Comparison of ENCODE assay signal across 13 mouse cellular contexts in the genomic region with DNA sequence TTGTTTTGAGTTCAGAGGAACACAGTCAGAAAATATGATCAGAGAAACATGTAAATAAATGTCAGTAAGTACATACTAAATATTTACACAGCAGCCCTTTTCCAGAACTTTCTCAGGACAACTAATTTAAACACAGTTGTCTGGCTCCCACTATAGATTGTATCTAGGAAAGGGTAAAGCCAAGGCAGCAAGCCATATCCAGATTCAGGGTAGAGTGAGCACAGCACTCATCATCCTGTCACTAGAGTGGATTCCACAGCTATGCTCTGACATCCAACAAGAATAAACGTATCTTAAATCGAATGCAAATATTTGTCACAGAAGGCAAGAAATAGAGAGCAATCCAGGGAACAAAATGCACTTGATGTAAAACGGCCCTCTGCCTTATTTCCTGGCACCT.
A peak's percentile ranks its signal among the peaks of the same experiment; 100 is the strongest.
DNase-seq lines count a peak whose midpoint lies in the region; ATAC-seq and TF ChIP-seq lines count a peak whose summit lies in the region.
"Had no signal": no experiment of that assay in that cellular context is flagged by ENCODE, and none has a peak within 500 bp of the region (broad histone marks: within the 10 kb centered on the region; RNA-seq: fewer than 3 reads in every experiment).

No protein-coding gene starts in this region.

- no peak for DNase-seq in lung, embryonic 14.5 days
- no peak for DNase-seq in lung, postnatal 25 days (ENCODE audit: low spot score)
- no peak for DNase-seq in stomach, postnatal 0 days (ENCODE audit: low spot score)
- DNase-seq in hindbrain, postnatal 0 days (ENCODE audit: low spot score) = no peak
- DNase-seq in kidney, postnatal 4 days = no peak
- DNase-seq: adrenal gland, adult 2 months; adrenal gland, postnatal 25 days; gastrocnemius, postnatal 10 days had no signal

- ATAC-seq in lung, embryonic 14.5 days (ENCODE audit: insufficient read depth) = peak; percentile 60; the same call in 1 of the 2 replicates
- ATAC-seq in stomach, embryonic 14.5 days (ENCODE audit: insufficient number of reproducible peaks, insufficient read depth, low FRiP score, low read depth) = peak; percentile 37; the same call in 1 of the 2 replicates
- ATAC-seq in stomach, postnatal 0 days (ENCODE audit: low FRiP score, low TSS enrichment) = no peak
- ATAC-seq in hindbrain, postnatal 0 days = no peak
- ATAC-seq: forebrain, embryonic 15.5 days had no signal

- no peak for TF ChIP-seq EP300 in stomach, postnatal 0 days (optimal IDR thresholded peaks at IDR 0.05)

- no peak overlapping the region for H3K9ac ChIP-seq in lung, embryonic 14.5 days
- no peak overlapping the region for H3K9ac ChIP-seq in stomach, embryonic 14.5 days (replicated peaks; ENCODE audit: low read depth, low read length)
- no peak overlapping the region for H3K9ac ChIP-seq in stomach, postnatal 0 days (ENCODE audit: low read length)
- H3K9ac ChIP-seq in hindbrain, postnatal 0 days (replicated peaks; ENCODE audit: low read length) = no peak overlapping the region
- H3K9ac ChIP-seq: forebrain, embryonic 15.5 days; hindbrain, embryonic 12.5 days had no signal

- WGBS in lung, embryonic 14.5 days = 49% methylated on average over 3 of the region's 3 CpGs
- 43% methylated on average over 3 of the region's 3 CpGs for WGBS in stomach, embryonic 14.5 days
- 28% methylated on average over 3 of the region's 3 CpGs for WGBS in stomach, postnatal 0 days
- WGBS in hindbrain, postnatal 0 days = 80% methylated on average over 3 of the region's 3 CpGs

- no peak overlapping the region for H3K4me2 ChIP-seq in lung, embryonic 14.5 days
- H3K4me2 ChIP-seq in stomach, embryonic 14.5 days (replicated peaks; ENCODE audit: low read depth, low read length) = no peak overlapping the region
- H3K4me2 ChIP-seq in stomach, postnatal 0 days (replicated peaks; ENCODE audit: low read depth) = no peak overlapping the region
- peak overlapping the region; percentile 28 for H3K4me2 ChIP-seq in myocyte (ENCODE audit: low read depth)
- H3K4me2 ChIP-seq in hindbrain, postnatal 0 days (ENCODE audit: low read depth, low read length) = no peak overlapping the region
- H3K4me2 ChIP-seq: forebrain, embryonic 15.5 days; hindbrain, embryonic 12.5 days had no signal

- TF ChIP-seq CTCF in lung, embryonic 14.5 days (IDR thresholded peaks at IDR 0.05; ENCODE audit: low read depth) = no peak
- no peak for TF ChIP-seq CTCF in stomach, postnatal 0 days (IDR thresholded peaks at IDR 0.05; ENCODE audit: low read depth)
- TF ChIP-seq CTCF in hindbrain, postnatal 0 days (IDR thresholded peaks at IDR 0.05; ENCODE audit: low read depth) = no peak

- H3K27me3 ChIP-seq in lung, embryonic 14.5 days (ENCODE audit: insufficient read depth, low read length) = no peaks in the 10 kb centered on the region
- no peaks in the 10 kb centered on the region for H3K27me3 ChIP-seq in stomach, embryonic 14.5 days (ENCODE audit: control insufficient read depth, insufficient read depth, low read length)
- no peaks in the 10 kb centered on the region for H3K27me3 ChIP-seq in stomach, postnatal 0 days (ENCODE audit: control insufficient read depth, insufficient read depth, low read length)
- H3K27me3 ChIP-seq in myocyte (ENCODE audit: control insufficient read depth, insufficient read depth, insufficient read length) = no peaks in the 10 kb centered on the region
- H3K27me3 ChIP-seq in hindbrain, postnatal 0 days (ENCODE audit: insufficient read depth, low read length) = no peaks in the 10 kb centered on the region
- H3K27me3 ChIP-seq: forebrain, embryonic 15.5 days; hindbrain, embryonic 12.5 days had no signal

- no peaks in the 10 kb centered on the region for H3K9me3 ChIP-seq in lung, embryonic 14.5 days (ENCODE audit: low read depth, low read length)
- H3K9me3 ChIP-seq in stomach, embryonic 14.5 days (ENCODE audit: control insufficient read depth, low read depth, low read length) = no peaks in the 10 kb centered on the region
- no peaks in the 10 kb centered on the region for H3K9me3 ChIP-seq in stomach, postnatal 0 days (ENCODE audit: control insufficient read depth, low read length)
- H3K9me3 ChIP-seq in hindbrain, postnatal 0 days (ENCODE audit: low read length) = no peaks in the 10 kb centered on the region
- H3K9me3 ChIP-seq: forebrain, embryonic 15.5 days; heart, embryonic 10.5 days; hindbrain, embryonic 12.5 days had no signal

- H3K36me3 ChIP-seq in lung, embryonic 14.5 days (ENCODE audit: insufficient read depth) = no peaks in the 10 kb centered on the region
- no peaks in the 10 kb centered on the region for H3K36me3 ChIP-seq in stomach, embryonic 14.5 days (ENCODE audit: control insufficient read depth, insufficient read depth, low read length)
- no peaks in the 10 kb centered on the region for H3K36me3 ChIP-seq in stomach, postnatal 0 days (ENCODE audit: control insufficient read depth, insufficient read depth, low read length)
- H3K36me3 ChIP-seq in myocyte (ENCODE audit: control insufficient read depth, insufficient read depth) = no peaks in the 10 kb centered on the region
- no peaks in the 10 kb centered on the region for H3K36me3 ChIP-seq in hindbrain, postnatal 0 days (ENCODE audit: insufficient read depth, low read length)
- H3K36me3 ChIP-seq: forebrain, embryonic 15.5 days; heart, embryonic 10.5 days; hindbrain, embryonic 12.5 days had no signal

- no peak overlapping the region for H3K4me3 ChIP-seq in lung, embryonic 14.5 days (ENCODE audit: low read depth, low read length)
- H3K4me3 ChIP-seq in stomach, embryonic 14.5 days (ENCODE audit: low read depth, low read length) = no peak overlapping the region
- no peak overlapping the region for H3K4me3 ChIP-seq in stomach, postnatal 0 days (ENCODE audit: low read depth, low read length)
- H3K4me3 ChIP-seq in myocyte = no peak overlapping the region
- H3K4me3 ChIP-seq in hindbrain, postnatal 0 days (ENCODE audit: low read length) = no peak overlapping the region
- H3K4me3 ChIP-seq: forebrain, embryonic 15.5 days; heart, embryonic 10.5 days; hindbrain, embryonic 12.5 days had no signal

- H3K79me2 ChIP-seq in myocyte (ENCODE audit: control insufficient read depth, insufficient read depth) = no peaks in the 10 kb centered on the region

- no peak overlapping the region for H3K27ac ChIP-seq in lung, embryonic 14.5 days (ENCODE audit: low read depth)
- no peak overlapping the region for H3K27ac ChIP-seq in stomach, embryonic 14.5 days (ENCODE audit: low read length)
- H3K27ac ChIP-seq in stomach, postnatal 0 days (replicated peaks) = no peak overlapping the region
- H3K27ac ChIP-seq in hindbrain, postnatal 0 days = no peak overlapping the region
- H3K27ac ChIP-seq: forebrain, embryonic 15.5 days; heart, embryonic 10.5 days; hindbrain, embryonic 12.5 days had no signal

- no peaks in the 10 kb centered on the region for H3K4me1 ChIP-seq in lung, embryonic 14.5 days (ENCODE audit: insufficient read depth)
- H3K4me1 ChIP-seq in stomach, embryonic 14.5 days (ENCODE audit: control insufficient read depth, insufficient read depth, low read length) = no peaks in the 10 kb centered on the region
- no peaks in the 10 kb centered on the region for H3K4me1 ChIP-seq in stomach, postnatal 0 days (replicated peaks; ENCODE audit: control insufficient read depth, insufficient read depth)
- no peaks in the 10 kb centered on the region for H3K4me1 ChIP-seq in hindbrain, postnatal 0 days (ENCODE audit: insufficient read depth, low read length)
- H3K4me1 ChIP-seq: forebrain, embryonic 15.5 days; heart, embryonic 10.5 days; hindbrain, embryonic 12.5 days had no signal

- TF ChIP-seq POLR2A in myocyte (IDR thresholded peaks at IDR 0.05; ENCODE audit: insufficient read length, low read depth) = no peak

- H3ac ChIP-seq in myocyte (ENCODE audit: control insufficient read depth, insufficient read length) = no peak overlapping the region

TF ChIP-seq in myocyte, 11 proteins besides CTCF, POLR2A, EP300 and RAD21:
- no peak for TF ChIP-seq CEBPB (IDR thresholded peaks at IDR 0.05; ENCODE audit: insufficient read depth, poor library complexity, severe bottlenecking)
- TF ChIP-seq MYOD1 (IDR thresholded peaks at IDR 0.05; ENCODE audit: control insufficient read depth in 1 of 3, insufficient read length in 2 of 3, low read depth in 2 of 3) = no peak
- TF ChIP-seq E2F4 (IDR thresholded peaks at IDR 0.05; ENCODE audit: insufficient read depth) = no peak

Comparison
In these comparisons a context has a peak if more than half of its experiments do, and no peak if none do; other contexts are left out.
1. ATAC-seq: peak in lung, embryonic 14.5 days (single experiment) and stomach, embryonic 14.5 days (single experiment); none in stomach, postnatal 0 days (single experiment) and hindbrain, postnatal 0 days (single experiment).